Mouse (Mus musculus) heart, postnatal 0 days (tissue): ENCODE data around the gene Atxn1.

ENCODE experiments used
- CTCF ChIP-seq: IDR thresholded peaks from 2 replicates; pipeline ENCODE4 v1.5.1; 2016; ENCODE audit warnings: antibody characterized with exemption, control low read depth, low read depth
- EP300 ChIP-seq: IDR thresholded peaks from 2 replicates; pipeline ENCODE4 v1.6.1; 2016; ENCODE audit warnings: antibody characterized with exemption, low read depth

DNA sequence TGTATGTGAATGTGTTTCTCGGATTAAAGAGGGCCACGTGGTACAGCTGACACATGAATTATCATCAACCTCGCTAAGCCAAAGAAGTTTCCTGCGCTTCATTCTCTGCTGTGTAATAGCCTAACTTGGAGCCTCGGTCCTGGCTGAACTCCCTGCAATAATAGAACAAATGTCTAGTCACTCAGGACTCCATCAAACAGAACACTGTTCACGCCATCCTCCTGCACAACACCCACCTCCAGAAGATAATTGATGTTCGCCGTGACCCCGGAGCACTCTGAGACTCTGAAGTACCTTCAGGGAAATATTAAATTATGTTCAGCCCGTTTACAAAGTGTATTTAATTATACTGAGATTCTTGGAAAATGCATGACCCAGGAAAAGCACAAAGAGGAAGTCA lies 70.0 kb downstream of the Atxn1 start:
- TF ChIP-seq CTCF (no peak), EP300 (no peak)
